Comparison of ENCODE assay signal across 20 mouse cellular contexts in genomic region chr1:24428306-24428705, GRCm38 (mm10).
"Had no signal": no experiment of that assay in that cellular context is flagged by ENCODE, and none has a peak within 500 bp of the region (broad histone marks: within the 10 kb centered on the region; RNA-seq: fewer than 3 reads in every experiment).

No protein-coding gene starts in this region.

- DNase-seq: liver, postnatal 0 days; lung, adult 2 months; lung, postnatal 14 days; lung, postnatal 4 days; midbrain, embryonic 14.5 days; right cerebral cortex, postnatal 14 days; thymus, adult 2 months; thymus, postnatal 25 days; thymus, postnatal 4 days had no signal

- H3K4me2 ChIP-seq: liver, embryonic 15.5 days; lung, embryonic 15.5 days; midbrain, embryonic 12.5 days; neural tube, embryonic 13.5 days; neural tube, embryonic 15.5 days; stomach, embryonic 15.5 days had no signal

- H3K27me3 ChIP-seq: liver, embryonic 15.5 days; lung, embryonic 15.5 days; midbrain, embryonic 12.5 days; neural tube, embryonic 13.5 days; neural tube, embryonic 15.5 days; stomach, embryonic 15.5 days had no signal

- H3K27ac ChIP-seq: liver, embryonic 15.5 days; lung, embryonic 15.5 days; midbrain, embryonic 10.5 days; midbrain, embryonic 12.5 days; neural tube, embryonic 13.5 days; neural tube, embryonic 15.5 days; stomach, embryonic 15.5 days; stomach, postnatal 0 days had no signal

- H3K9ac ChIP-seq: liver, embryonic 15.5 days; liver, postnatal 0 days; lung, embryonic 15.5 days; midbrain, embryonic 12.5 days; neural tube, embryonic 13.5 days; neural tube, embryonic 15.5 days; stomach, embryonic 15.5 days had no signal

- H3K4me1 ChIP-seq: liver, embryonic 15.5 days; lung, embryonic 15.5 days; midbrain, embryonic 10.5 days; midbrain, embryonic 12.5 days; neural tube, embryonic 13.5 days; neural tube, embryonic 15.5 days; stomach, embryonic 15.5 days had no signal

- ATAC-seq: liver, postnatal 0 days; lung, postnatal 0 days; midbrain, embryonic 16.5 days had no signal

- H3K4me3 ChIP-seq: liver, embryonic 15.5 days; lung, embryonic 15.5 days; midbrain, embryonic 10.5 days; midbrain, embryonic 12.5 days; myocyte; neural tube, embryonic 13.5 days; neural tube, embryonic 15.5 days; stomach, embryonic 15.5 days had no signal

- H3K9me3 ChIP-seq: liver, embryonic 15.5 days; lung, embryonic 15.5 days; midbrain, embryonic 10.5 days; midbrain, embryonic 12.5 days; neural tube, embryonic 13.5 days; neural tube, embryonic 15.5 days; stomach, embryonic 15.5 days had no signal

- H3K36me3 ChIP-seq: liver, embryonic 15.5 days; lung, embryonic 15.5 days; midbrain, embryonic 10.5 days; midbrain, embryonic 12.5 days; neural tube, embryonic 13.5 days; neural tube, embryonic 15.5 days; stomach, embryonic 15.5 days had no signal
